Mouse (Mus musculus) neural tube, embryonic 10.5 days (tissue): ENCODE measurements at regions not wholly inside any gene's neighbourhood (a gene's known extent, or its start where the extent isn't known, plus 50 kb on each side); places are given as distances from the start of the nearest gene placed in this dataset.

Source experiments
- DNase-seq: peaks from one replicate; pipeline ENCODE4 v3.0.0-alpha.2; 2017; ENCODE audit warnings: low spot score; ENCODE audit errors: extremely low spot score

DNA sequence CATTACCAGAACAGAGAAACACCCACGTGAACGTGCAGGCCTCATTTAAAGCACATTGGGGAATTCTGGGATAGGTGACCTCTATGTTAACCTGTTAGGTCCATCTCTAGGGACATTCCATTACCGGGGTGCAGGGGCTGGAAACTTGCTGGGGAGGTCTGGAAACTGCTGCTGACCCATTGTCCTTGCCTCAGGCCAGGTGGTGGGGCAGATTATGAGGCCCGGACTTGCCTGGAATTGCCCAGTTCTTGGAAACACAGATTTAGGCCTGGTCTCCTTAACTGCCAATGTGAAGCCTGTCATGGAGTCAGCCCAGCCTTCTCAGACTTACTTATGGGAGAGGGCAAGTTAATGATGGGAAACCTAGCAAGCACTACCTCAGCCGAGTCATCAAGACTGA, 175.3 kb upstream of the Klf7 start:
- DNase-seq = no peak

DNA sequence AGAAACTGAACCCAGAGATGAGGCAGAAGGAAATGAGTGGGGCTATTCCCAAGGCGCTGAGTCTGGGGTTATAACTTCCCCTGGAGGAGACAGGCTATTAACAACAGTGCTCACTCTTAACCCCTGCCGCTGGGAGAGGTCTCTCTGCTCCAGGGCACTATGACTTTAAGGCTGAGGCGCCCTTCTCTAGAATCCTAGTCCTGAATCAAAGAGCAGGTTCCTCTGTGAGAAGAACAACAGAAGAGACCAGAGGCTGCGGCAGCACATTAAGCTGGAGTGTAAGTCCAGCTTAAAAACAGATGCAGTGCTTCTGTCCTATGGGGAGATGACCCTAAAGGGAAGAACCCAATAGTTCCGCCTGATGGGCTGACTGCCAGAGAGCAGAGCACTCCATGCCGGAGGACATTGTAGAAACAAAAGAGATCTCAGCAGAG, 173.4 kb upstream of the Klf7 start:
- no peak for DNase-seq

- no peak for DNase-seq
Observed at GRCm38 (mm10) chr1:64295051-64295450, 173.0 kb upstream of the Klf7 start.

DNA sequence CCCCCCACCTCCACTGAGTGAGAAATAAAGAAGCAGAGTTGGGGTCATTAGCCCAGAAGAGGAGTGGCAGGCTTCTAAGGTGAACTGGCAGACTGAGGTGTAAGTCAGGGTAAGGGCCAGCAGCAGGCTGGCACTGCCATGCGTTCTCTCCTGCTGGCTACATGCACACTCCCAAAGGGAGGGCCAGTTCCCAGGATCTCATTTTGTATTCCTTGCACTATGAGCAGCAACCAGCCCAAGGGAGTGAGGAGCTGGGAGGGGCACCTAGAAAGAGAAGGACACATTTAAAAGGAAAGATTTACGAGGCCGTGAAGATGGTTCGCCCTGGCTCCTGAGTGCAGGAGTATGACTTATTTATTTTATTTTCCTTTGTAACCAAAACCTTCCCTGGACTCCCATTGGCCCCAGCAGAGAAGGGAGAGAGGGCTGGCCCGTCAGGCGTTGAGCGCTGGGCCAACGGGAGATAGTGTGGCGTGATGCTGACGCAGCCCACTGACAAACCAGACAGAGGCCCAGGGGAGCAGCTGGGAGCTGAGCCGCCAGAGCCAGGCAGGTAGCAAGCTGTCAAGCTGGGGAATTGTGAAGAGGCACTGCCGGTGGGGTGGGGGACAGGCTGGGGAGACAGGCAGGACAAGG, 166.8 kb upstream of the Klf7 start:
- DNase-seq = no peak

- no peak for DNase-seq
Observed at GRCm38 (mm10) chr1:64287068-64287467, 165.0 kb upstream of the Klf7 start.

- no peak for DNase-seq
Observed at GRCm38 (mm10) chr1:64284656-64285055, 162.6 kb upstream of the Klf7 start.

- no peak for DNase-seq
Observed at GRCm38 (mm10) chr1:64275865-64276264, 153.8 kb upstream of the Klf7 start.

- no peak for DNase-seq
Observed at GRCm38 (mm10) chr1:64275086-64275802, 153.2 kb upstream of the Klf7 start.

DNA sequence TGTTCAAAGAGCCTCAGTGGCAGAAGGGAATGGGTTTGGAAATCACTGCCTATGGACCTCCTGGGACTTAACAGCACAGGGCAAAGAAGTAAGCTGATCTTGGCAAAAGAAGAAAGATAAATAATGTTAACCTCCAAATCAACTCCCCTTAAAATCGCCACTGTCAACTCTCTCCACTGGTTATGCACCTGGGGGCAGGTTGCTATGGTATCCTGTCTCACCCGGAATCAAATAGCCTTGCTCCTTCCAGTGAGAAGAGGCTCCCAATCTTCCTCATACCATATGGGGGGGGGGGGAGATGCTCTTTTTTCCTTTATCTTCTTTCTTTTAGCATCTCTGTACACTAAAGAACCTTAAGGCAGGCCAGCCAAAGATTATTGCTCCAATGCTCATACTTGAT, 135.2 kb upstream of the Klf7 start:
- DNase-seq = no peak

DNA sequence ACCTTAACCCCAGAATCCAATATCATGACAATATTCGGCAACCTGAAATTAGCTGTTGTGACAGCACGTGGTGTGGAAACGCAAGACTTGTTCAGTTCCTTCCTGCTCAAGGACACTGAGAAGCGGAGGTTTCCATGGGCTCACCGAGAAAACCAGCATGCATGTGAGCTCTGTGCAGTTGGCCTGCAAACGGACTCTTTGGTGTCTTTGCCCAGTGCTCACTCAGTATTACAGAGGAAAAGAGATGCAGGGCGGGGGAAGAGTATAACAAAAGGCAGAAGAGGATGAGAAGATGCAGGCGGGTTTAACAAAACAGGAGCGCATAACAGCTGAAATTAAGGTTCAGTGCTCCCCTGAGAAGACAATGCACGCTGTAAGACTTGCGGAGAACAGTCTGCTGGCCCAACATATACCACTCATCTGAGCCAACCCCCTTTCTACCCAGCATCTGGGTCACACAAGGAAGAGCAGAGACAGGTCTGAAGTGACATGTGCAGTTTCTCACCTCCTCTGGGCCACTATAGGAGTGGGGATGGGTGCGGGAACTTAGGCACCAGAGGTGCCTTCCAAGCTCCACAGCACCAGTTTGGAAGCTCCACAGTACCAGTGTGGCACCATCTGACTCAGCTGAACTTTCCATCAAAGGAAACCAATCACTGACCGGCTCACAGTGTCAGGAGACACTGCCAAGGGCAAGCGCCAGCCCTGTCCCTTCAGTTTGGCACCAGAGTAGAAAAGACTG, 133.6 kb upstream of the Klf7 start:
- no peak for DNase-seq

DNA sequence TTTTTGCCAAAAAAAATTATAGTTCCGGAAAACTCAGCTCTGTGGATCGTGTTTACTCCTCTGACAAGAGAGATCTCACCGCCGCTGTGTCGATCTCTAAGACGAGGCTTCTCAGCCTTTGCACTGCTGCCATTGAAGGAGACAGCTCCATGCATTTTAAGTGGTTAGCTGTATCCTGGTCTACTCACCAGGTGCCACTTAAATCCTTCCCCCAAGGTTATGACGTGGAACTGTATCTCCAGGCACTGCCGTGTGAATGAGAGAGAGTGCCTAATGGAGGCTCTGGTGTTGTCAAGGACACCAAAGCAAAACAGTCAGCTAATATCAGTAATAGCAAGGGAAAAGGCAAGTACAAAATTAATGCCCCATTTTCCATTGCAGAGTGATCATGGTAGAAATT, 132.6 kb upstream of the Klf7 start:
- no peak for DNase-seq

DNA sequence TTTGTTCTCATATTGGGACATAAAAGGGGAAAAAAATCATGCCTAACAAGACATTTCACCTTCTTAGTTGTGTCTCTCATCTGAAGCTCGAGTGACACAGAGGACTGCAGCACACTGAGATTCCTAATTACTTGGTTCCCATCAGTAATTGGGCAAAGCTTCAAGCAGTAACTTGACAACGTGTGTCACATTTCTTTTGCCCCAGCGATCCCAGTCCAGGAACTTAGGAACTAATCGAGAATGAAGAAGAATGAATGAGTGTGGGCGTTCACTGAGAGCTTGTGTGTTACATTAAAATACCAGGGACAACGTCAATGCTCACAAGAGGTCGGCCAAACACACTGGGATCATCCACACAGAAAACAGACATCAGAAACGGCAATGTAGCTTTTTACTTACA, 131.9 kb upstream of the Klf7 start:
- DNase-seq = no peak

GRCm38 (mm10) chr1:64242401-64242800, 120.3 kb upstream of the Klf7 start:
- no peak for DNase-seq

- no peak for DNase-seq
Observed at GRCm38 (mm10) chr1:64229654-64230053, 107.6 kb upstream of the Klf7 start.

DNA sequence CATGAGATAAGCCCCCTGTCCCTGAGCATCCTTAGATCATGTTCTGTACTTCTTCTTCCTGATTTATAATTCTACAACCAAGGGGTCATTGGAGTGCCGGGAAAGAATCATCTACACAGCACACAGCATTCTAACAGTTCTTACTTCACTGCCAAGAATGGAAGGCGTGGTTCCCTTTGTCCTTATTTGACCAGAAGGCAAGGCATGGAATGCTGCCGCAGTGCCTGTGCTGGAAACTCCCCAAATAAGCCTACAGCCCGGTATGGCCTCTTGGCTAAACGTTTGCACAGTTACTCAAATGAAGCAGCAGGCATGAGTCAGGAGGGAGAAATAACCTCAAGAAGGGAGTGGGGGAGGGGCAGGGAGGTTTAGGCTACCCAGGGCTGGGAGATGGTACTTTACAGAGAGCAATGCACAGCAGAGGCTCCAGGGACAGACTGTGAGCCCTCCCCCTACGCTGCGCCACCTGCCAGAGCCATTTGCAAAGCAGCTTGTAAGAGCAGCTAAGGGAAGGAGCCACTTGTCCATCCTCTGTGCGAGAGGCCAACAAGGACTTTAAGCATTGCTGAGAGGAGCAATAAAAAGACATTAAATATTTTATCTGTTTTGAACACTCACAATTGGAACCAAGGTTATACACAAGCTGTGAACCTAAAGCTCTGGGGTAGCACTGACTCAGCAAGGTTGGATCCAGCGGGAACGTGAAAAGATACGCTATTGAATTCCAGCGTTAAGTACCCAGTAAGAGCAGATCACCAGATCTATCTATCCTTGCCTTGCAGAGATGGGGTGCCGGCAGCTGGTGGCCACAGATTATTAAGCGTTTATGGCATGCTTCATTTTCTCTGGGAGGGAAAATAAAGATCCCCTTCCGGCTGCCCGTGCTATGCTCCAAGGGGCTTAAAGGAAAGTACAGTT, 104.2 kb upstream of the Klf7 start:
- peak; percentile 56 for DNase-seq

GRCm38 (mm10) chr1:64223779-64224687, 102.0 kb upstream of the Klf7 start:
- DNase-seq = no peak

GRCm38 (mm10) chr1:64222475-64222874, 100.4 kb upstream of the Klf7 start:
- no peak for DNase-seq

DNA sequence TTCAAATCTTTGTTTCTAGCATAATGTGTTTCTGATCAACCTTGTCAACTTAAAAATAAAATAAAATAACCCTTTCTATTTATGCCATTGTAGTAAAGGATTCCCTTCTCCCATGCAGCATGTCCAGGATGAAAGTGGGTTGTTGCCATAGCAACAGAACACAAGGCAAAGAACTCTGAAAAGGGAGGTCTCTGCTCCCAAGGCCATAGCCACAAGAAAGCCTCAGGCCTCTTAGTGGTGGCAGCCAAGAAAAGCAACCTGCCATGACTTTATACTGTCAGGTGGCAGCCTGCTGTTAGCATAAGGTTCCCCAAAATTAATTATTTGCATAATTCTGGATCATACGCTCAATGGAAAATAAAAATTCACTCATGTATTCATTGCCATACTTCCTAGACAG, 98.4 kb upstream of the Klf7 start:
- no peak for DNase-seq

DNA sequence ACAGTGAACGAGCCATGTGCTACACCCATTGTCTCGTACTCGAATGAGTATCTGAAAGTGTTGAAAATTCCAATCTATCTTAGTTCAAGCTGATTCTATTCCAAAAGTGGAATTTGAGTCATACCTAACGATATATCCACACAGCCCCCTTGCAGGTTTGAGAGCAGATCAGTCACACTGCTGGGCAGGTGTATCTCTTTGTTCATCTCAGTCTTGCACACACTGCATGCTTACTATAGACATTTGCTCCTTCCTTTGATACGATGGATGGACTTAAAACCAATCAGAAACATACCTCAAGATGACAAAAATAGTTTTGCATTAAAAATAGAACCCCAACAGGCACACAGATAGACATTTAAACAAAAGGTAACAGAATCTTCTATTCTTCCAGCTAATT, 98.0 kb upstream of the Klf7 start:
- no peak for DNase-seq

- DNase-seq = no peak
Observed at GRCm38 (mm10) chr1:64215646-64216045, 93.6 kb upstream of the Klf7 start.
